Comparison of ENCODE assay signal across 10 mouse cellular contexts in genomic region chr2:180220165-180220564, GRCm38 (mm10). TPM values are rescaled to one million over a fixed set of nuclear protein-coding genes. Genes with fewer than 3 reads are reported as not detected.
DNase-seq lines count a peak whose midpoint lies in the region; ATAC-seq lines count a peak whose summit lies in the region.
"Had no signal": no experiment of that assay in that cellular context is flagged by ENCODE, and none has a peak within 500 bp of the region (broad histone marks: within the 10 kb centered on the region; RNA-seq: fewer than 3 reads in every experiment).

No protein-coding gene starts in this region.

- peaks cover 13% of the 10 kb centered on the region for H3K27me3 ChIP-seq in hindbrain, embryonic 16.5 days (replicated peaks; ENCODE audit: control insufficient read depth, insufficient read depth, low read length)
- peaks cover 26% of the 10 kb centered on the region for H3K27me3 ChIP-seq in liver, embryonic 11.5 days (replicated peaks; ENCODE audit: control insufficient read depth, insufficient read depth, low read length)

- no peak overlapping the region for H3K27ac ChIP-seq in hindbrain, embryonic 16.5 days (ENCODE audit: low read depth, low read length)
- no peak overlapping the region for H3K27ac ChIP-seq in liver, embryonic 11.5 days (ENCODE audit: low read depth, low read length)
- H3K27ac ChIP-seq: heart, embryonic 13.5 days had no signal

- 83% methylated on average over 9 of the region's 9 CpGs for WGBS in hindbrain, embryonic 16.5 days
- 60% methylated on average over 9 of the region's 9 CpGs for WGBS in liver, embryonic 11.5 days

- no peak overlapping the region for H3K9ac ChIP-seq in hindbrain, embryonic 16.5 days (ENCODE audit: low read depth, low read length)
- H3K9ac ChIP-seq in liver, embryonic 11.5 days (ENCODE audit: low read depth, low read length): no peak overlapping the region
- H3K9ac ChIP-seq: heart, embryonic 13.5 days had no signal

- no peak overlapping the region for H3K4me2 ChIP-seq in hindbrain, embryonic 16.5 days (ENCODE audit: low read length)
- no peak overlapping the region for H3K4me2 ChIP-seq in liver, embryonic 11.5 days
- H3K4me2 ChIP-seq: heart, embryonic 13.5 days had no signal

- no peak for ATAC-seq in hindbrain, embryonic 16.5 days
- ATAC-seq in liver, embryonic 11.5 days (replicated peaks; ENCODE audit: low FRiP score): no peak

- no peaks in the 10 kb centered on the region for H3K36me3 ChIP-seq in hindbrain, embryonic 16.5 days (ENCODE audit: control insufficient read depth, insufficient read depth, low read length)
- no peaks in the 10 kb centered on the region for H3K36me3 ChIP-seq in liver, embryonic 11.5 days (ENCODE audit: control insufficient read depth, insufficient read depth, low read length)

- H3K4me1 ChIP-seq in hindbrain, embryonic 16.5 days (ENCODE audit: control insufficient read depth, insufficient read depth, low read depth, low read length): peaks cover 13% of the 10 kb centered on the region
- H3K4me1 ChIP-seq in liver, embryonic 11.5 days (replicated peaks; ENCODE audit: control insufficient read depth, insufficient read depth, low read length): peaks cover 17% of the 10 kb centered on the region

- peak; percentile 50 for DNase-seq in urinary bladder, postnatal 14 days (ENCODE audit: low spot score)
- no peak for DNase-seq in urinary bladder, adult 18-20 months (ENCODE audit: low spot score in 2 of 2)
- DNase-seq in kidney, adult 11 months: peak; percentile 67
- peak; percentile 48 to 70 for DNase-seq in kidney, postnatal 4 days
- no peak for DNase-seq in right cerebral cortex, postnatal 25 days
- DNase-seq in liver, embryonic 11.5 days (ENCODE audit: low spot score): no peak
- DNase-seq: left cerebral cortex, postnatal 4 days had no signal

- H3K4me3 ChIP-seq in hindbrain, embryonic 16.5 days (ENCODE audit: low read length): no peak overlapping the region
- H3K4me3 ChIP-seq in liver, embryonic 11.5 days (ENCODE audit: low read depth, low read length): no peak overlapping the region
- H3K4me3 ChIP-seq: erythroblast, embryonic 14.5 days; heart, embryonic 13.5 days had no signal

- no peaks in the 10 kb centered on the region for H3K9me3 ChIP-seq in hindbrain, embryonic 16.5 days (ENCODE audit: control insufficient read depth, low read length)
- no peaks in the 10 kb centered on the region for H3K9me3 ChIP-seq in liver, embryonic 11.5 days (ENCODE audit: control insufficient read depth, low read length)
- H3K9me3 ChIP-seq: heart, embryonic 13.5 days had no signal

RNA-seq across cellular contexts. Expression of gene Lama5, which starts 5.5 kb away (rescaled TPM):
- 2.2 and 3.5 TPM in 2 replicates for polyA plus RNA-seq in hindbrain, embryonic 16.5 days (2015; fragmentation: Nextera tagmentation; extraction: Ambion mirVana)
- 10.7 and 15.5 TPM in 2 replicates for polyA plus RNA-seq in liver, embryonic 11.5 days (2014; fragmentation: Nextera tagmentation; extraction: Ambion mirVana)

RNA-seq across cellular contexts. Expression of gene Rps21, which starts 37.0 kb away (rescaled TPM):
- 271 and 282 TPM in 2 replicates for polyA plus RNA-seq in hindbrain, embryonic 16.5 days (2015; fragmentation: Nextera tagmentation; extraction: Ambion mirVana)
- polyA plus RNA-seq in liver, embryonic 11.5 days (2014; fragmentation: Nextera tagmentation; extraction: Ambion mirVana): 736 and 852 TPM in 2 replicates

RNA-seq across cellular contexts. Expression of gene Adrm1, which starts 48.9 kb away (rescaled TPM):
- 193 and 201 TPM in 2 replicates for polyA plus RNA-seq in hindbrain, embryonic 16.5 days (2015; fragmentation: Nextera tagmentation; extraction: Ambion mirVana)
- polyA plus RNA-seq in liver, embryonic 11.5 days (2014; fragmentation: Nextera tagmentation; extraction: Ambion mirVana): 211 and 217 TPM in 2 replicates

RNA-seq across cellular contexts. Expression of gene Cables2, which starts 53.1 kb away (rescaled TPM):
- polyA plus RNA-seq in hindbrain, embryonic 16.5 days (2015; fragmentation: Nextera tagmentation; extraction: Ambion mirVana): 11.1 and 22.2 TPM in 2 replicates
- polyA plus RNA-seq in liver, embryonic 11.5 days (2014; fragmentation: Nextera tagmentation; extraction: Ambion mirVana): 9.4 and 9.6 TPM in 2 replicates

Comparison
In these comparisons a context has a peak if more than half of its experiments do, and no peak if none do; other contexts are left out.
1. DNase-seq: peak in urinary bladder, postnatal 14 days (single experiment), kidney, adult 11 months (single experiment) and kidney, postnatal 4 days (2 of 2); none in urinary bladder, adult 18-20 months (0 of 2), right cerebral cortex, postnatal 25 days (single experiment) and liver, embryonic 11.5 days (single experiment).